Mouse (Mus musculus) midbrain, embryonic 16.5 days (tissue): Measurements from ENCODE around the gene Ufd1. TPM values are rescaled to one million over a fixed set of nuclear protein-coding genes. Genes with fewer than 3 reads are reported as not detected.

Source experiments
- ATAC-seq: fragments of 200-750 bp; cut with Nextera tagmentation; 2 replicates; pipeline ENCODE4 v1.8.0; 2017; ENCODE audit warnings: moderate TSS enrichment
- H3K27ac ChIP-seq: fragments of 300-500 bp; sonication (generic); 2 replicates; pipeline ENCODE4 v1.5.1; 2014; ENCODE audit warnings: mild to moderate bottlenecking, low read length, mixed read lengths
- H3K27me3 ChIP-seq: fragments of 300-500 bp; sonication (generic); 2 replicates; pipeline ENCODE4 v1.6.1; 2014; ENCODE audit warnings: low read depth, low read length, mixed read lengths; ENCODE audit not compliant: control insufficient read depth, insufficient read depth
- H3K36me3 ChIP-seq: fragments of 300-500 bp; sonication (generic); 2 replicates; pipeline ENCODE4 v1.6.1; 2014; ENCODE audit warnings: mild to moderate bottlenecking, low read length, moderate library complexity, mixed read lengths; ENCODE audit not compliant: control insufficient read depth, insufficient read depth
- H3K4me1 ChIP-seq: fragments of 300-500 bp; sonication (generic); 2 replicates; pipeline ENCODE4 v1.6.1; 2014; ENCODE audit warnings: mild to moderate bottlenecking, low read length, mixed read lengths; ENCODE audit not compliant: control insufficient read depth, insufficient read depth
- H3K4me2 ChIP-seq: fragments of 300-500 bp; sonication (generic); 2 replicates; pipeline ENCODE4 v1.6.1; 2014; ENCODE audit warnings: mild to moderate bottlenecking, low read length, mixed read lengths
- H3K4me3 ChIP-seq: fragments of 300-500 bp; sonication (generic); 2 replicates; pipeline ENCODE4 v1.5.1; 2014; ENCODE audit warnings: low read depth, mild to moderate bottlenecking, low read length, moderate library complexity, mixed read lengths
- H3K9ac ChIP-seq: fragments of 300-500 bp; sonication (generic); 2 replicates; pipeline ENCODE4 v1.6.1; 2014; ENCODE audit warnings: low read depth, low read length, mixed read lengths
- H3K9me3 ChIP-seq: fragments of 300-500 bp; sonication (generic); replicated peaks from 2 replicates; pipeline ENCODE4 v1.6.1; 2014; ENCODE audit warnings: mild to moderate bottlenecking, low read length, mixed read lengths; ENCODE audit not compliant: control insufficient read depth, poor library complexity, severe bottlenecking
- WGBS: fragments of 180-500 bp; shearing (Covaris S2); extraction: QIAGEN DNeasy Blood & Tissue Kit; methylation state at CpG from one replicate; pipeline ENCODE4 v1.1.7; 2014; 5-methylcytosine and 5-hydroxymethylcytosine counted together
- polyA plus RNA-seq: library from polyadenylated mRNA; unstranded; fragments of >200 nt; fragmentation: Nextera tagmentation; extraction: Ambion mirVana; gene quantifications from 2 replicates; pipeline ENCODE4 v1.2.1, GENCODE M21; 2015

Ufd1 gene
- polyA plus RNA-seq, 1 experiment from 2014 or later = 106 TPM

GRCm38 (mm10) chr16:18777101-18778080 is 34.2 kb upstream of the Ufd1 start:
- H3K27me3 ChIP-seq = peaks cover 34% of the 10 kb centered on the region
- WGBS = 3% methylated on average over 80 of the region's 80 CpGs
- no peaks in the 10 kb centered on the region for H3K9me3 ChIP-seq
- H3K36me3 ChIP-seq = no peaks in the 10 kb centered on the region
- peak; percentile 70 for ATAC-seq
- 0 out of 2 replicates have a peak, but pooled peaks cover 2% of the 10 kb centered on the region for H3K4me1 ChIP-seq
- H3K9ac ChIP-seq = peak overlapping the region; percentile 42; the same call in 1 of the 2 replicates
- 0 out of 2 replicates have a peak overlapping the region, but pooled peaks have one; percentile 5 for H3K27ac ChIP-seq
- peak overlapping the region; percentile 73 for H3K4me2 ChIP-seq
- peak overlapping the region; percentile 46 for H3K4me3 ChIP-seq

GRCm38 (mm10) chr16:18778461-18778860 is 33.1 kb upstream of the Ufd1 start:
- no peak overlapping the region for H3K4me2 ChIP-seq
- H3K27me3 ChIP-seq = peaks cover 34% of the 10 kb centered on the region
- H3K9me3 ChIP-seq = no peaks in the 10 kb centered on the region
- no peak overlapping the region for H3K9ac ChIP-seq
- H3K27ac ChIP-seq = no peak overlapping the region
- H3K4me1 ChIP-seq = 0 out of 2 replicates have a peak, but pooled peaks cover 2% of the 10 kb centered on the region
- no peaks in the 10 kb centered on the region for H3K36me3 ChIP-seq
- 63% methylated on average over 2 of the region's 2 CpGs for WGBS
- no peak for ATAC-seq
- peak overlapping the region; percentile 46; the same call in 1 of the 2 replicates for H3K4me3 ChIP-seq

- 92% methylated on average over 10 of the region's 10 CpGs for WGBS
- no peak overlapping the region for H3K9ac ChIP-seq
- 0 out of 2 replicates have a peak, but pooled peaks cover 2% of the 10 kb centered on the region for H3K4me1 ChIP-seq
- H3K4me3 ChIP-seq = no peak overlapping the region
- H3K27me3 ChIP-seq = peaks cover 21% of the 10 kb centered on the region
- H3K27ac ChIP-seq = no peak overlapping the region
- no peaks in the 10 kb centered on the region for H3K36me3 ChIP-seq
- no peak overlapping the region for H3K4me2 ChIP-seq
- no peak for ATAC-seq
- no peaks in the 10 kb centered on the region for H3K9me3 ChIP-seq
Measured at GRCm38 (mm10) chr16:18781810-18782209, 29.8 kb upstream of the Ufd1 start.

DNA sequence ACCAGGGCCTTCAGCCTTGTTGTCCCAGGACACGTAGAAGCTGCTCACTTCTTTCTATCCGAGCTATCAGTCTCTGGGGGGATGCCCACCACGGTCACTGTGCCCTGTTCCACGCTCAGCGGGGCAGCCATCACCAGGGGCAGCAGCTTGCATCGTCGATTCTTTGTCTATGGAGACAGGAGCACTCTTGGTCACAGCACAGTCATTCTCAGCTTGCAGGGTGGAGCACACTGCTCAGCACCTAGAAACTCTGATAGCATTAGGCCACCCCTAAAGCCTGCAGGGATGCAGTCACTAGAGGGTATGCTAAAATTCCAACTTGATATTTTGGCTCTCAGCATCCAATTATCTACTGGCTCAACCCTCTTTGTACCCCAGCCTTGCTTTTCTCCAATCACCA is 26.6 kb upstream of the Ufd1 start:
- no peak overlapping the region for H3K4me2 ChIP-seq
- WGBS = 92% methylated on average over 7 of the region's 7 CpGs

GRCm38 (mm10) chr16:18785485-18785884 is 26.1 kb upstream of the Ufd1 start:
- Histone ChIP-seq H3K27ac (no peak overlapping the region), H3K27me3 (no peaks in the 10 kb centered on the region), H3K36me3 (no peaks in the 10 kb centered on the region), H3K4me3 (no peak overlapping the region), H3K9ac (no peak overlapping the region), H3K4me2 (no peak overlapping the region), H3K9me3 (no peaks in the 10 kb centered on the region), H3K4me1 (no peaks in the 10 kb centered on the region)
- WGBS = 76% methylated on average over 1 of the region's 1 CpGs
- ATAC-seq = no peak

More for the DNA sequence above, 26.6 kb upstream of the Ufd1 start:
- Histone ChIP-seq H3K36me3 (no peaks in the 10 kb centered on the region), H3K27me3 (no peaks in the 10 kb centered on the region), H3K27ac (no peak overlapping the region), H3K4me1 (no peaks in the 10 kb centered on the region), H3K9ac (no peak overlapping the region), H3K9me3 (no peaks in the 10 kb centered on the region), H3K4me3 (no peak overlapping the region)
- ATAC-seq = no peak

DNA sequence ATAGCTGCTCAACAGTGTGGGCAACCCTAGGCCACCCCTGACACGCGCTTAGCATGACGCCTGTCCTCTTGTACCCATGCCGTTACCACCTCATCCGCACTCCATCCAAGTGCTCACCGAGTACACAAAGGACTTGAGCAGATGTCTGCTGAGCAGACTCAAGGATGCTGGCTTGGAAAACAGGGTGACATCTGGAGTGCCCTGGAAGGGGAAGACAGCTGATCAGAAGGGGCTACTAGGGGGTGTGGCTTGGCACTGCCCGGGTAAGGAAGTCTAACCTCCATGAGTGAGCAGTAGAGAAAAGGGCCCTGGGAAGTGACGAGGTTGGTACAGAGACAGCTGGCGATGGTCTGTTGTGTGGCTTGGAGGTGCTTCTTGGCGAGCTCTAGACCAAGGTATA is 24.9 kb upstream of the Ufd1 start:
- Histone ChIP-seq H3K4me1 (no peaks in the 10 kb centered on the region), H3K36me3 (no peaks in the 10 kb centered on the region), H3K27ac (no peak overlapping the region), H3K9ac (no peak overlapping the region), H3K27me3 (no peaks in the 10 kb centered on the region), H3K4me2 (no peak overlapping the region), H3K9me3 (no peaks in the 10 kb centered on the region), H3K4me3 (no peak overlapping the region)
- no peak for ATAC-seq
- 93% methylated on average over 10 of the region's 10 CpGs for WGBS

GRCm38 (mm10) chr16:18788627-18789406 is 22.8 kb upstream of the Ufd1 start:
- no peak overlapping the region for H3K4me3 ChIP-seq
- no peak for ATAC-seq
- no peaks in the 10 kb centered on the region for H3K36me3 ChIP-seq
- H3K4me1 ChIP-seq = no peaks in the 10 kb centered on the region
- no peak overlapping the region for H3K4me2 ChIP-seq
- no peak overlapping the region for H3K9ac ChIP-seq
- no peaks in the 10 kb centered on the region for H3K9me3 ChIP-seq
- no peaks in the 10 kb centered on the region for H3K27me3 ChIP-seq
- 88% methylated on average over 10 of the region's 10 CpGs for WGBS
- H3K27ac ChIP-seq = no peak overlapping the region

DNA sequence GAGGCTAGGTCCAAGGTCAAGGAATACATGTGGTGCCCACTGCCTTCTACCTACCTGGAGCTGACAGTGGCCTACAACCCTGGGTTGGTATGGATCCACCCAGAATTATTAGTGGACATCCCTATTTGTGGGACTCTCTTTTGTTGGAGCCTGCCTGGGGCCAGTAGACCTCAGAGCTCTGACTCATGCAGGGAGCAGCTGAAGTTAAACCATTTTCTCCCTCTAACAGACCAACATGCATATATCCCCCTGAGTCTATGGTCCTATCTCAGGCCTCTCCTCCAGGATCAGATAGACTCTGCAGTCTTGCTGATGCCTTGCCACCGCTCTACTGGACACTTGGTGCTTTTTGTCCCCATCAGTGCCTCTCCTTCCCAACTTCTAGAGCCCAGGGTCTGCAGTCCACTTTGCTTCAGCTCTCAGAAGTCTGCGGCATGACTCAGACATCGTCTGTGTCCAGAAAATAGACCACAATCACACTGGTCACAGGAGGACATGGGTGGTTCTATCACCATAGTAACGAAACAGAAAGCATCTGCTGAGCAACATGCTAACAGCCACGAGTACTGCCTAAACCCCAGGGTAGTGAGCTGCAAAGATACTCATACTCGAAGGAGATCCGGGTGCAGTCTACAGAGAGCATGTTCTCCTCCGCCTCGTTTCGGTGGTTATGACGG is 16.2 kb upstream of the Ufd1 start:
- no peak overlapping the region for H3K4me3 ChIP-seq
- no peak for ATAC-seq
- H3K27me3 ChIP-seq = no peaks in the 10 kb centered on the region
- H3K9ac ChIP-seq = no peak overlapping the region
- H3K9me3 ChIP-seq = no peaks in the 10 kb centered on the region
- no peak overlapping the region for H3K4me2 ChIP-seq
- H3K36me3 ChIP-seq = no peaks in the 10 kb centered on the region
- 88% methylated on average over 11 of the region's 11 CpGs for WGBS
- H3K4me1 ChIP-seq = no peaks in the 10 kb centered on the region
- no peak overlapping the region for H3K27ac ChIP-seq
